Mouse (Mus musculus) CH12.LX (cell line): ENCODE data around the gene Corin. TPM values are rescaled to one million over a fixed set of nuclear protein-coding genes. Genes with fewer than 3 reads are reported as not detected.

Experiments used
- DNase-seq: peaks from one replicate; pipeline ENCODE4 v3.0.0-alpha.2; 2013; ENCODE audit errors: extremely low read depth
- H3K27ac ChIP-seq: 2 replicates; pipeline ENCODE4 v1.5.1; 2012; ENCODE audit warnings: low read depth, mild to moderate bottlenecking, control low read depth, moderate library complexity; ENCODE audit not compliant: insufficient read depth
- H3K27me3 ChIP-seq: replicated peaks from 2 replicates; pipeline ENCODE3; 2012; ENCODE audit warnings: inconsistent platforms
- H3K36me3 ChIP-seq, 2 experiments: replicated peaks in 1 of 2; 2 replicates each; pipeline versions ENCODE3 to v1.6.1; 2012; ENCODE audit warnings: inconsistent platforms in 1 of 2, low read length in 1 of 2, mild to moderate bottlenecking in 1 of 2, mixed read lengths in 1 of 2, moderate library complexity in 1 of 2; ENCODE audit not compliant: control insufficient read depth in 1 of 2, insufficient read depth in 1 of 2
- H3K4me1 ChIP-seq, 2 experiments: 2 replicates each; pipeline ENCODE4 v1.6.1; 2012; ENCODE audit warnings: inconsistent platforms in 1 of 2, moderate library complexity in 1 of 2; ENCODE audit not compliant: insufficient read depth in 2 of 2, control insufficient read depth in 1 of 2
- H3K4me2 ChIP-seq: 2 replicates; pipeline ENCODE4 v1.6.1; 2012; ENCODE audit warnings: low read depth, mild to moderate bottlenecking, control low read depth; ENCODE audit not compliant: poor library complexity, insufficient read depth, severe bottlenecking
- H3K4me3 ChIP-seq, 3 experiments: fragments of 150-350 bp in 1 of 3; sonication (generic) in 1 of 3; replicated peaks in 1 of 3; 2 replicates each; pipeline versions ENCODE3 to v1.5.1; 2011 to 2012; ENCODE audit warnings: low read depth in 2 of 3, low read length in 2 of 3, mild to moderate bottlenecking in 2 of 3, moderate library complexity in 2 of 3, control low read depth in 1 of 3, improper control_type of control experiment in 1 of 3, inconsistent platforms in 1 of 3, mixed read lengths in 1 of 3; ENCODE audit not compliant: poor library complexity in 1 of 3
- H3K79me2 ChIP-seq: replicated peaks from 2 replicates; pipeline ENCODE4 v1.6.1; 2012; ENCODE audit warnings: mild to moderate bottlenecking, moderate library complexity; ENCODE audit not compliant: control insufficient read depth, poor library complexity, insufficient read depth, severe bottlenecking; ENCODE audit errors: extremely low read depth
- H3K9ac ChIP-seq: 2 replicates; pipeline ENCODE4 v1.6.1; 2012; ENCODE audit warnings: low read depth, mild to moderate bottlenecking, control low read depth, moderate library complexity; ENCODE audit not compliant: insufficient read depth
- H3K9me3 ChIP-seq: replicated peaks from 2 replicates; pipeline ENCODE3; 2012; ENCODE audit warnings: low read length, inconsistent platforms, mixed read lengths
- CTCF ChIP-seq, 2 experiments: IDR thresholded peaks in 1 of 2; conservative IDR thresholded peaks in 1 of 2; 2 replicates each; pipeline ENCODE4 v1.5.1; 2011 to 2012; ENCODE audit warnings: low read depth in 2 of 2, low read length in 2 of 2, improper control_type of control experiment in 1 of 2, inconsistent platforms in 1 of 2, mild to moderate bottlenecking in 1 of 2, moderate library complexity in 1 of 2
- E2F4 ChIP-seq: IDR thresholded peaks from 2 replicates; pipeline ENCODE4 v1.6.1; 2011; ENCODE audit warnings: low read depth, low read length, improper control_type of control experiment; ENCODE audit not compliant: insufficient replicate concordance
- ETS1 ChIP-seq: conservative IDR thresholded peaks from 2 replicates; pipeline ENCODE4 v1.6.1; 2012; ENCODE audit warnings: low read depth, mild to moderate bottlenecking, inconsistent platforms, low read length, improper control_type of control experiment, moderate library complexity
- HCFC1 ChIP-seq: IDR thresholded peaks from 2 replicates; pipeline ENCODE4 v1.6.1; 2012; ENCODE audit warnings: low read depth, mild to moderate bottlenecking, inconsistent platforms, low read length, improper control_type of control experiment
- IRF4 ChIP-seq: IDR thresholded peaks from 2 replicates; pipeline ENCODE4 v1.6.1; 2014; ENCODE audit warnings: low read depth, mild to moderate bottlenecking, inconsistent platforms, low read length, improper control_type of control experiment
- JUND ChIP-seq: conservative IDR thresholded peaks from 2 replicates; pipeline ENCODE4 v1.6.1; 2011; ENCODE audit warnings: low read depth, low read length, improper control_type of control experiment
- MAZ ChIP-seq: IDR thresholded peaks from 2 replicates; pipeline ENCODE4 v1.6.1; 2012; ENCODE audit warnings: low read depth, mild to moderate bottlenecking, inconsistent platforms, low read length, improper control_type of control experiment, moderate library complexity
- MXI1 ChIP-seq: IDR thresholded peaks from 2 replicates; pipeline ENCODE4 v1.6.1; 2011; ENCODE audit warnings: mild to moderate bottlenecking, low read depth, low read length, improper control_type of control experiment
- MYC ChIP-seq: IDR thresholded peaks from 2 replicates; pipeline ENCODE4 v1.6.1; 2011; ENCODE audit warnings: low read depth, mild to moderate bottlenecking, improper control_type of control experiment, low read length
- NRF1 ChIP-seq: IDR thresholded peaks from 2 replicates; pipeline ENCODE4 v1.6.1; 2014; ENCODE audit warnings: low read depth, mild to moderate bottlenecking, inconsistent platforms, low read length, improper control_type of control experiment, moderate library complexity
- RCOR1 ChIP-seq: conservative IDR thresholded peaks from 2 replicates; pipeline ENCODE4 v1.6.1; 2012; ENCODE audit warnings: low read depth, mild to moderate bottlenecking, inconsistent platforms, low read length, improper control_type of control experiment
- SIN3A ChIP-seq: IDR thresholded peaks from 2 replicates; pipeline ENCODE4 v1.6.1; 2012; ENCODE audit warnings: low read length, improper control_type of control experiment, inconsistent platforms
- SMC3 ChIP-seq: IDR thresholded peaks from 2 replicates; pipeline ENCODE4 v1.6.1; 2011; ENCODE audit warnings: low read depth, low read length, improper control_type of control experiment
- ZC3H11A ChIP-seq: IDR thresholded peaks from 2 replicates; pipeline ENCODE4 v1.6.1; 2012; ENCODE audit warnings: low read depth, mild to moderate bottlenecking, inconsistent platforms, low read length, improper control_type of control experiment
- ZKSCAN1 ChIP-seq: IDR thresholded peaks from 2 replicates; pipeline ENCODE4 v1.6.1; 2012; ENCODE audit warnings: low read depth, inconsistent platforms, low read length, improper control_type of control experiment, borderline replicate concordance
- ZMIZ1 ChIP-seq: IDR thresholded peaks from 2 replicates; pipeline ENCODE4 v1.6.1; 2012; ENCODE audit warnings: low read depth, mild to moderate bottlenecking, inconsistent platforms, low read length, improper control_type of control experiment
- dilution Hi-C: fragments of 300-500 bp; cut with MboI; formaldehyde crosslinking; loops from 2 replicates; pipeline ENCODE4 v1.14.3; 2020; ENCODE audit warnings: low sequenced_read_pairs; ENCODE audit not compliant: extremely low pct_unique_long_range_greater_than_20kb, extremely low pct_ligation_motif_present
- in situ Hi-C: fragments of 300-500 bp; cut with MboI; formaldehyde crosslinking; loops from 3 replicates; pipeline ENCODE4 v1.14.3; 2019; ENCODE audit warnings: low sequenced_read_pairs, low pct_ligation_motif_present, low pct_unique_long_range_greater_than_20kb, mixed read lengths
- polyA plus RNA-seq: library from polyadenylated mRNA; unstranded; fragments of >175 nt; gene quantifications from 2 replicates; pipeline ENCODE4 v1.2.1, GENCODE M21; 2012; ENCODE audit warnings: low read depth; ENCODE audit not compliant: insufficient read length
- total RNA-seq, 2 experiments: library from RNA; depleted of rRNA; stranded (reverse); fragments of 300-350 nt in 1 of 2; fragments of >200 nt in 1 of 2; gene quantifications; 2 replicates each; pipeline ENCODE4 v1.2.3; 2012 to 2014

Gene Corin
- total and polyA plus RNA-seq, 3 experiments = not detected

- TF ChIP-seq CTCF (conservative IDR thresholded peaks at IDR 0.05 in 1 of 2, IDR thresholded peaks at IDR 0.05 in 1 of 2; ENCODE audit: low read depth in 2 of 2, low read length in 2 of 2) (no peak), SIN3A (no peak), IRF4 (no peak), ZMIZ1 (no peak)
- TF ChIP-seq, all 38 proteins: peak for 0
- in situ Hi-C loops (no loop called here), dilution Hi-C loops (no loop called here)
- Histone ChIP-seq H3K9ac (no peak overlapping the region), H3K27me3 (no peaks in the 10 kb centered on the region), H3K4me3 (no peak overlapping the region), H3K4me2 (no peak overlapping the region), H3K27ac (no peak overlapping the region), H3K79me2 (no peaks in the 10 kb centered on the region), H3K36me3 (no peaks in the 10 kb centered on the region), H3K9me3 (no peaks in the 10 kb centered on the region), H3K4me1 (no peaks in the 10 kb centered on the region; a peak in 1 of 4 replicates)
- DNase-seq = no peak
These were observed 58.2 kb downstream of the Corin start for GRCm38 (mm10) chr5:72446104-72446503.

- no peaks in the 10 kb centered on the region for H3K27me3 ChIP-seq
- H3K4me3 ChIP-seq = no peak overlapping the region
- DNase-seq = peak; percentile 6
- no peak overlapping the region for H3K9ac ChIP-seq
- H3K27ac ChIP-seq = no peak overlapping the region
- H3K4me2 ChIP-seq = no peak overlapping the region
- H3K9me3 ChIP-seq = no peaks in the 10 kb centered on the region
- no peaks in the 10 kb centered on the region for H3K79me2 ChIP-seq
- H3K4me1 ChIP-seq = no peaks in the 10 kb centered on the region; a peak in 1 of 4 replicates
- TF ChIP-seq CTCF (conservative IDR thresholded peaks at IDR 0.05 in 1 of 2, IDR thresholded peaks at IDR 0.05 in 1 of 2; ENCODE audit: low read depth in 2 of 2, low read length in 2 of 2) = peak in 1 of 2 experiments; percentile 28; a peak in 1 of 4 replicates
- no peak for TF ChIP-seq MAZ
- no peaks in the 10 kb centered on the region for H3K36me3 ChIP-seq
- dilution Hi-C loops (no loop called here), in situ Hi-C loops (no loop called here)
These were observed 60.3 kb downstream of the Corin start for GRCm38 (mm10) chr5:72443946-72444345.

GRCm38 (mm10) chr5:72443007-72443406 lies 61.3 kb downstream of the Corin start:
- no peak for DNase-seq
- in situ Hi-C loops (no loop called here), dilution Hi-C loops (no loop called here)

More at GRCm38 (mm10) chr5:72443007-72443406, 61.3 kb downstream of the Corin start:
- H3K4me2 ChIP-seq = no peak overlapping the region
- no peaks in the 10 kb centered on the region; a peak in 1 of 4 replicates for H3K4me1 ChIP-seq
- H3K4me3 ChIP-seq = no peak overlapping the region
- H3K79me2 ChIP-seq = no peaks in the 10 kb centered on the region
- no peaks in the 10 kb centered on the region for H3K36me3 ChIP-seq
- no peak overlapping the region for H3K9ac ChIP-seq
- H3K27ac ChIP-seq = no peak overlapping the region
- TF ChIP-seq MYC (no peak), JUND (no peak), MAZ (no peak), MXI1 (no peak), SMC3 (no peak), NRF1 (no peak), ETS1 (no peak), RCOR1 (no peak), HCFC1 (no peak), ZKSCAN1 (no peak), E2F4 (no peak), ZC3H11A (no peak)
- no peaks in the 10 kb centered on the region for H3K9me3 ChIP-seq
- H3K27me3 ChIP-seq = no peaks in the 10 kb centered on the region
